Mouse (Mus musculus) heart, postnatal 25 days (tissue): ENCODE data around the gene Hdhd5. TPM values are rescaled to one million over a fixed set of nuclear protein-coding genes. Genes with fewer than 3 reads are reported as not detected.

Experiments
- DNase-seq: peaks from one replicate; pipeline ENCODE4 v3.0.0; 2022; ENCODE audit warnings: low spot score
- intact Hi-C: fragments of 180-260 bp; cut with DNase I; formaldehyde crosslinking; loops from one replicate; pipeline ENCODE4 v1.15.1; 2025
- total RNA-seq, 2 experiments: library from RNA; stranded (reverse); gene quantifications; 2 replicates each; pipeline ENCODE4 v1.2.3; 2021

The Hdhd5 gene
- 10 to 100 TPM; 19.6 to 21.5 TPM for total RNA-seq

GRCm38 (mm10) chr6:120531020-120531965 is at the start of gene Hdhd5:
TSS of gene Hdhd5 (minus strand) at chr6:120531319.
- DNase-seq = peak; percentile 84
- intact Hi-C loops = no loop called here

- intact Hi-C loops = loop anchor here (5.0 kb wide), 1 partner anchor 157 kb away; no protein-coding TSS in a partner anchor
- no peak for DNase-seq
Measured at GRCm38 (mm10) chr6:120580713-120581015, 49.5 kb upstream of the Hdhd5 start.

DNA sequence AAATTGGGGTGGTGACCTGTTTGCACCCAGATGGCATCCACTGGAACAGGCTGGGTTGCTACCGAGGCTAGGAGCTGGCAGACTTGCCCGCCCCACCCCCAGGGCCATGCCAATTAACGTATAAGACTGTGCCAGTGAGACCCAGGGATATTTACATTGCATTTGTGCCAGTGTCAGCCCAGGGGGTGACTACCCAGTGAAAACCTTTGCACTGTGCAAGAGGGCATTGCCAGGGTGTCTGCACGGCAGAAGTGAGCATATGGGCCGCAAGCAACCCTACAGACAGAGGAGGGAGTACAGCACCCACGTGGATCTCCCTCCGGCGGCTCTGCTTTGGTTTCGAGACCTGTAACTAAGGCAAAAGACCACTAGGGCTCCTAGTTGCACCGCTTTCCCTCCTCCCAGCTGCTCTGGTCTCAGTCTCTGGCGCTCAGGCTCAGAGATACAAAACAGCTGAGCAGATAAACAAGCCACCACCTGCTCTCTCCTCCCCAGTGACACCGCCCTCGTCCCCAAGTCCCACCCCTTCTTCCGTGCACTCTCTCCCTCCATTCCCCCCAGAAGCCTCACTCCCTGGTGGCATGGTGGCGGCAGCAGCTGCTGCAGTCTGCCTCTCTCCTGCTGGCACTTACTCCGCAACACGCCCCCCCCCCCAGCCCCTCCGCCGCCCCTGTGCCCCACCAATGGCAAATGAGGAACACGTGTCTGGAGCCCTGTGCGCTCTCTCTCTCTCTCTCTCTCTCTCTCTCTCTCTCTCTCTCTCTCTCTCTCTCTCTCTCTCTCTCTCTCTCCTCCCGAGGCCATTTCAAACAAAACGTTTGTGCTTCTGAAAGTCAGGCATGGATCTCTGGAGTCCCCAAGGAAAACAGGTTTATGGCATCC is 49.0 kb upstream of the Hdhd5 start:
- intact Hi-C loops = loop anchor here (5.0 kb wide), 2 partner anchors 38 to 157 kb away; no protein-coding TSS in a partner anchor
- DNase-seq = no peak

- intact Hi-C loops = loop anchor here (5.0 kb wide), 1 partner anchor 37 kb away; no protein-coding TSS in a partner anchor
- no peak for DNase-seq
Measured at GRCm38 (mm10) chr6:120579110-120579830, 48.2 kb upstream of the Hdhd5 start.

DNA sequence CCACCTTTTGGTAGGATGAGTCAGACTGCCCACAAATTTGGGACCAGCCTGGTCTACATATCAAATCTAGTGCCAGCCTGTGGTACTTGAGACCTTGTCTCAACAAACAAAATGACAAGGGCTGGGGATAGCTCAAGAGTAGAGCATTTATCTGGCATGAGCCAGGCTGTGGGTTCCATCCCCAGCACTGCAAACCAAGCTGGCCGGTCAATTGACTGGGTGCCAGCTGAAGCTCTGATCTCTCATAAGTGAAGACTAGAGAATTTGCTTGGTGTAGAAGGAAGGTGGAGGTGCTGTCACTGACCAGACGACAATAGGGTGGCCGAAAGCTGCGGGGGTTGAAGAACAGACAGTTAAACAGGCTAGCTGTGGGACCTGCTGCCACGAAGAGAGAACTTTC is 47.4 kb upstream of the Hdhd5 start:
- DNase-seq = no peak
- intact Hi-C loops = loop anchor here (5.0 kb wide), 1 partner anchor 36 kb away; no protein-coding TSS in a partner anchor

- intact Hi-C loops = no loop called here
- DNase-seq = no peak
Measured at GRCm38 (mm10) chr6:120572372-120572771, 41.3 kb upstream of the Hdhd5 start.

DNA sequence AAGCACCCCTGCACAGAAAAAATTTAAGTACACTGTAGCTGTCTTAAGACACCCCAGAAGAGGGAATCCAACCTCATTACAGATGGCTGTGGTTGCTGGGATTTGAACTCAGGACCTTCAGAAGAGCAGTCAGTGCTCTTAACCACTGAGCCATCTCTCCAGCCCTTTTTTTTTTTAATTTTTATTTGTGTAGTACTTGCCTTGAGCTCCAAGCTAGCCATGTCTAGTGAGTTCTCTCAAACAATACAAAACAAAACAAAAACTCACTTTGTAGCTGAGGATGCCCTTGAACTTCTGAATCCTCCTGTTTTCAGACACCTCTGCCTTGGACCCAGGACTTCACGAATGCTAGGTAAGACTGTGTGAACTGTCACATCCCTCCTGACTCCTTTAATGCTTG is 37.1 kb upstream of the Hdhd5 start:
- intact Hi-C loops = no loop called here
- DNase-seq = no peak

DNA sequence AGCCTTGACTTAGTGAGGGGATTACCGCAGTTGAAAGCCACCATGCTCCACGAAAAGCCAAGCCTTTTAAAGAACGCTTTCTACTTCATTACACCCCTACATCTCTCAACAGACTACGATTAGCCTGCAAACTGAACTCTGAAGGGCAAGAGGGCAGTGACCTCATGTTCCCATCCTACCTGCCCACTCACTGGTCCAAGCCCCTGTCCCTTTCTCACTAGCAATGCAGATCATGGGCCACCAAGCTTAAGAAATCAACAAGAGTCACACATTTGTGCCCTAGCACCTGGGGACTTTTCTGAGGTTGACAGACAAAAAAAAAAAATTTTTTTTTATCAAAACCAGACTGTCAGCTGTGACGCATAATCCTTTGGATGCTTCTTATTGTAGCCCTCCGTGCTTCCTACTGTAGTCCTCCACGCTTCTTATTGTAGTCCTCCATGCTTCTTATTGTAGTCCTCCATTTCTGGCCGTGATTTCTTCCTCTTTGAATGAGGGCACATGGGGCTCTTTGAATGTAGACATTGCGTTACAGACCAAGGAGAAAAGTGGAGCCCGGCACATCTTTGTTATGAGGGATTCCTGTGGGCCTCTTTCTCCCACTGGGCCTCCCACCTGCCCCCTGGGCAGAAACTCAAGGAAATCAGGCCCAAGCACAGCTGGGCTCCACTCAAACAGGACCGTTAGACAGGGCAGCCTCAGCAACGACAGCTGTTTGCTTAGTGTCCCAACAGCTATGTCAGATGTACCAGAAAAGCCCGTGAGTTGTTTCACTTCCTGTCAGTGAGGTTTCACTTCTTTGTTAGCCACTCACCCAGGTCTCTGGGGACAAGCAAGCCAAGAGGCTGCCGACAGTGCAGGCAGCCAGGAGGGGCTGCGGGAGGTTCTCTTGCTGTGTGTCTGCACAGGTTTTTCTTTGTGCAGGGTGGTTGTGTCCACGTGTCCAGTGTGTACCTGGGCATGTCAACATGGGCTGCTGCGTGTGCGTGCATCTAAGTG is 36.1 kb upstream of the Hdhd5 start:
- peak; percentile 29 for DNase-seq
- intact Hi-C loops = no loop called here

DNA sequence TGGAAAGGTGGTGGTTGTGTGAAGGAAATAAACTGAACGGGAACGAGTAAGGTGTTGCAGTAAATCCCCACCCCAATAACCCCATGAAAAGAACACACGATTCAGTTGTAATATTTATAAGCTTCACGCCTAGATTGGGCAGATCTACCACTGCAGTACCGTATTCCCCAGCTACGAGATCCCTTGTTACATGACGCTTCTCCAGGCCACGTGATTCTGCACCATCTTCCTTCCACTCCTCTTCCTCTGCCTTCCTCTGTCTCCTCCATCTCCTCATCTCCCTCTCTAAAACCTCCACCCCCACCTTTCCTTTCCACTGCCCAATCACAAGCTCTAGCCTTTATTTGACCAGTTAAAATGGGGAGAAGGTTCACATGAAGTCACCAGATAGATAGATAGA is 25.5 kb upstream of the Hdhd5 start:
- intact Hi-C loops = no loop called here
- DNase-seq = no peak

GRCm38 (mm10) chr6:120555983-120556567 is 25.0 kb upstream of the Hdhd5 start:
- intact Hi-C loops = no loop called here
- no peak for DNase-seq

DNA sequence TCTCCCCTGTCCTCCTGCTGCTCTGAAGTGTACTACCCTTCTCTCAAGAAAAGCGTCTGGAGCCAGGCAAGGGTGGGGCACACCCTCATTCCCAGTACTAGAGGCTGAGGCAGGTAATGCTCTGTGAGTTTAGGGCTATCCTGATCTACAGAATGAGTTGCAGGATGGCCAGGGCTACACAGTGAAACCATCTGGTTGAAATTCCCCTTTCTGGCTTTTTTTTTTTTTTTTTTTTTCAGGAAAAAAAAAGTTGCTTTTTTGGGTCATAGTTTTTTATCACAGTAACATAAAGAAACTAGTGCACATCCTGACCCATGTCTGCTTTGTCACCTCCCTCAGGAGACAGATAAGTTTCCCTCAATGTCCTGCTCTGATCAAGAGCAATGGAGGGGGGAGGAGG is 24.0 kb upstream of the Hdhd5 start:
- DNase-seq = no peak
- intact Hi-C loops = no loop called here

- intact Hi-C loops = no loop called here
- DNase-seq = no peak
Measured at GRCm38 (mm10) chr6:120550173-120550572, 19.1 kb upstream of the Hdhd5 start.

DNA sequence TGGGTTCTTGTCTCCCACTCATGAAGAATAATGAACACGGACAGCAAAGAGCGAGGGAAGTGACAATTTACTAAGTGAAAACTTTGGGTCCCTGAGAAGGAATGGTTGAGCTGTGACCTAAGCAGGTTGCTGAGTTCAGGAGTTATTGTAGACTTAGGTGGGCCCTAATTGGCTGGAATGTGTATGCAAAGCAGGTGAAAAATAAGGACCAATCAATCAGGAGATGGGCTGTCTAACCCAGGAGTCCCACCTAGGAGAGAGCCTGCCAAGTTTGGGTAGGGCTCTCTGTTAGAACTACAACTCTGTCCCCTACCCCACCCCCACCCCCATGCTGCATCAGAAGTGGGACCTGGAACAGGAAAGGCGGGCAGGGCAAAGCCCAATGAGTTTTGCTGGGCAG is 17.5 kb upstream of the Hdhd5 start:
- intact Hi-C loops = no loop called here
- no peak for DNase-seq

DNA sequence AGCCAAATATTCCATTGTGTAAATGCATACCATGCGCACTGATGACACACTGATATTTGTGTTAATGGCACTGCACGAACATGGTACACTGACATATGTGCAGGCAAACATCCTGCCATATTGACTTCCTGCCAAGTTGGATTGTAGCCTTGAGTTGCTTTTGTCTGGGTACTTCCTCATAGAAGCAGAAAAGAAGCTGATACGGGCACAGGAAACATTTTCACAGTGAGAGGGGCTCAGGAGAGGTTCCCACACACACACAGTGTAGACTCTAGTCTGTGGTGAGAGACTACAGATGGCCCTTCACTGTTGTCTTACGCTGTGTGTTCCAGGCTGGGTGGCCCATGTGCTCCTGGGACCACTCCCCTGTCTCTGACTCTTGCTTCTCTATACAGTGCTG is 15.9 kb upstream of the Hdhd5 start:
- DNase-seq = no peak
- intact Hi-C loops = no loop called here

- DNase-seq = no peak
- intact Hi-C loops = no loop called here
Measured at GRCm38 (mm10) chr6:120546292-120546691, 15.2 kb upstream of the Hdhd5 start.

- intact Hi-C loops = loop anchor here (5.0 kb wide), 2 partner anchors 35 to 105 kb away; no protein-coding TSS in a partner anchor
- DNase-seq = no peak
Measured at GRCm38 (mm10) chr6:120542061-120542460, 10.9 kb upstream of the Hdhd5 start.

DNA sequence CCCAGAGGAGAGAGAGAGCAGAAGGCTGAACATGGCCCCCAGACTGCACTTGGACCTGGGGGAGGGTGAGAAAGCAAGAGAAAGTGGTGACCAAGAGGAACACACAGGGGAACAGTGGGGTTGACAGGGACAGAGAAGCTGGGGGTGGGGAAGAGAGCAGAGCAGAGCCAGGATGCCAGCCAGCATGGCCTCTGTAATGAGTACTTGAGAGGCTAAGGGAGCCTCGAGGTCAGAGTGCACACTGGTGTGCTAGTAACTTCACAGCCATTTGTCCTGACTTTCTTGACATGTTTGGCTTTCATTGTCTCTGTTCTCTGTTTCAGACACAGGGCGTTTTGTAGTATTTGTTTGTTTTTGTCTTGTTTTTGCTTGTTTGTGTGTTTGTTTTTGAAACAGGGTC is 10.3 kb upstream of the Hdhd5 start:
- intact Hi-C loops = loop anchor here (2.0 to 5.0 kb wide), 3 partner anchors 36 to 131 kb away; no protein-coding TSS in a partner anchor
- DNase-seq = no peak

DNA sequence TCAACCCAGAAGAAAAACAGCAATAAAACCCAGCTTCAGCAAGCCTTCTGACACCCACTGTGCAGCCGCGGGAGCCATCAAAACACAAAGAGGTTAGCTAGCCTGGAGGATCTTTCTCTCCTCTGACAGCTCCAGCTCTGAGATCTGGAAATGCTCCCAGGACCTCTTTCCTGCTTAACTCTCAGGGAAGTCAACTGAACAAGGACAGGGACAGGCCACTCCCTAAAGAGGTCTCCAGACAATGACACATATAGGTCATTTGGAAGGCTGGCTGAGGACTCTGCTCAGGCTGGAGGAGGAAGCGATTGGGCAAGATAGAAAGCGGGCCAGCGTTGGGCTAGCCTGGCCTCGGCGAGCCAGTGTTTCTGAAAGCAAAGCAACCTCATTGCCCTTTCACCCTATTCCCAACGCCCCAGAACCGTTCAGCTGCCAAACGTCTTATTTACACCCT is 8.7 kb upstream of the Hdhd5 start:
- intact Hi-C loops = loop anchor here (1.0 to 5.0 kb wide), 5 partner anchors 37 to 196 kb away; no protein-coding TSS in a partner anchor
- DNase-seq = peak; percentile 60
